Mouse (Mus musculus) kidney, adult 2 months (tissue): ENCODE data around the gene C130050O18Rik. TPM values are rescaled to one million over a fixed set of nuclear protein-coding genes. Genes with fewer than 3 reads are reported as not detected.

Source experiments
- DNase-seq: peaks from one replicate; pipeline ENCODE4 v3.0.0; 2021
- H3K27ac ChIP-seq: fragments of 200-500 bp; 2 replicates; pipeline ENCODE4 v1.5.1; 2012; ENCODE audit warnings: low read depth, low read length, control low read depth, inconsistent platforms; ENCODE audit not compliant: insufficient read depth
- H3K27me3 ChIP-seq: fragments of 200-500 bp; replicated peaks from 2 replicates; pipeline ENCODE4 v1.6.1; 2012; ENCODE audit warnings: mild to moderate bottlenecking, moderate library complexity, low read length, inconsistent platforms; ENCODE audit not compliant: control insufficient read depth, insufficient read depth
- H3K36me3 ChIP-seq: fragments of 200-500 bp; 2 replicates; pipeline ENCODE4 v1.6.1; 2012; ENCODE audit warnings: mild to moderate bottlenecking, moderate library complexity, low read length, inconsistent platforms; ENCODE audit not compliant: control insufficient read depth, insufficient read depth
- H3K4me1 ChIP-seq: fragments of 200-500 bp; 2 replicates; pipeline ENCODE4 v1.6.1; 2011; ENCODE audit warnings: low read length; ENCODE audit not compliant: control insufficient read depth, insufficient read depth
- H3K4me3 ChIP-seq: fragments of 200-500 bp; 2 replicates; pipeline ENCODE4 v1.5.1; 2011; ENCODE audit warnings: mild to moderate bottlenecking, low read depth, low read length, control low read depth; ENCODE audit not compliant: insufficient read depth
- CTCF ChIP-seq: fragments of 200-500 bp; conservative IDR thresholded peaks from 2 replicates; pipeline ENCODE4 v1.5.1; 2011; ENCODE audit warnings: low read depth, mild to moderate bottlenecking, control low read depth, low read length, moderate library complexity, mixed read lengths; ENCODE audit not compliant: insufficient read depth, insufficient read length
- POLR2A ChIP-seq: fragments of 200-500 bp; IDR thresholded peaks from one replicate; pipeline ENCODE4 v1.6.1; 2011; ENCODE audit warnings: low read depth, low read length, control low read depth
- WGBS: fragments of 180-500 bp; shearing (Covaris S2); methylation state at CpG from one replicate; pipeline ENCODE4 v1.1.7; 2018; 5-methylcytosine and 5-hydroxymethylcytosine counted together
- polyA plus RNA-seq: library from polyadenylated mRNA; depleted of rRNA; stranded (reverse); fragments of >200 nt; gene quantifications from 2 replicates; pipeline ENCODE4 v1.2.3, GENCODE M21; 2012

Gene C130050O18Rik
- polyA plus RNA-seq, 1 experiment, result 3.0 TPM

- DNase-seq, result no peak
- no peak overlapping the region for H3K4me3 ChIP-seq
- TF ChIP-seq CTCF (no peak), POLR2A (no peak)
- H3K27ac ChIP-seq, result no peak overlapping the region
- H3K27me3 ChIP-seq, result no peaks in the 10 kb centered on the region
- peaks cover 24% of the 10 kb centered on the region for H3K4me1 ChIP-seq
- no peaks in the 10 kb centered on the region for H3K36me3 ChIP-seq
- WGBS, result 86% methylated on average over 37 of the region's 37 CpGs
Measured at GRCm38 (mm10) chr5:139392219-139393196, 12.6 kb upstream of the C130050O18Rik start.

DNA sequence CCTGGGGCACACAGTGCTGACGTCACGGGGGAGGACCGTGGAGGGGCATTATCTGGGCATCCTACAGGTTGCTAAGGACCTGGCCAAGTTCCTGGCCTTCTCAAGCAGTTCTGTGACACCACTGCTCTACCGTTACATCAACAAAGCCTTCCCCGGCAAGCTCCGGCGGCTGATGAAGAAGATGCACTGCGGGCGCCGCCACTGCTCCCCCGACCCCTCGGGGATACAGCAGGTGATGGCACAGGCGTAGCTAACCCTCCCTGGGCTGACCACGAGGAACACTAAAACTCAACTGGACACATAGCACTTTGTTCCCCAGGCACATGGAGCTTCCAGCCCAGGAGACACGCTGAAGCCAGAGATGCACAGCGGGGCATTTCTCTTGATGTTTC is 11.9 kb upstream of the C130050O18Rik start:
- Histone ChIP-seq H3K27ac (no peak overlapping the region), H3K4me1 (peaks cover 21% of the 10 kb centered on the region), H3K36me3 (no peaks in the 10 kb centered on the region), H3K4me3 (no peak overlapping the region), H3K27me3 (no peaks in the 10 kb centered on the region)
- DNase-seq, result no peak
- TF ChIP-seq CTCF, result no peak
- TF ChIP-seq POLR2A, result no peak
- 88% methylated on average over 16 of the region's 16 CpGs for WGBS

- Histone ChIP-seq H3K4me1 (peaks cover 14% of the 10 kb centered on the region), H3K36me3 (no peaks in the 10 kb centered on the region), H3K27ac (no peak overlapping the region), H3K4me3 (no peak overlapping the region), H3K27me3 (no peaks in the 10 kb centered on the region)
- TF ChIP-seq CTCF, result no peak
- no peak for TF ChIP-seq POLR2A
- WGBS, result 47% methylated on average over 7 of the region's 7 CpGs
- no peak for DNase-seq
Measured at GRCm38 (mm10) chr5:139394399-139394798, 10.7 kb upstream of the C130050O18Rik start.

- 88% methylated on average over 4 of the region's 4 CpGs for WGBS
- TF ChIP-seq POLR2A, result no peak
- TF ChIP-seq CTCF, result no peak
Measured at GRCm38 (mm10) chr5:139395528-139395927, 9.6 kb upstream of the C130050O18Rik start.

DNA sequence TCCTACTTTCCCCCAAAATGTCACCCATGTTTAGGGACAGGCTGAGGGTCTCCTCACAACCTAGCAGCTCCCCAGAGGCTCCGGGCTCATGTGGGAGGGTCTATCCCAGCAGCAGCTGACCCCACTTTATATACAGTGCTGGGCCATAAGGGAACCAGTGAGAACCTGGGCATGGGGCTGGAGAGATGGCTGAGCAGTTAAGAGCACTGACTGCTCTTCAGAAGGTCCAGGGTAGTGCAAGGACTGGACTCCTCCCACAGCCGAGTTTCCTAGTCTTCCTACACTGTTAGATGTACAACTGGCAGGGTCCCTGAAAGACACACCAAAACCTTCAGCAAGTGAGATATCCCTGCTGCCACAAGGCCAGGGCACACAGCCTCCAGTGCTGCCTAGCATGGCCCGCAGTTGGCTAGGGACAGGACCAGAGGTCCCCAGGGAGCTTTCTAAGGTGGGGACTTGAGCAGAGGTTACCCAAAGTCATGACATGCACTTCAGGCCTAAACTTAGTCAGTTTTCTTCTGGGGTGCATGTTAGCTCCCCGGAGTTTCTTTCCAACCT is 7.6 kb upstream of the C130050O18Rik start:
- TF ChIP-seq CTCF (no peak), POLR2A (no peak)
- 80% methylated on average over 4 of the region's 4 CpGs for WGBS
- H3K36me3 ChIP-seq, result no peaks in the 10 kb centered on the region
- no peak overlapping the region for H3K4me3 ChIP-seq
- peaks cover 11% of the 10 kb centered on the region; the same call in 1 of the 2 replicates for H3K4me1 ChIP-seq
- no peak for DNase-seq
- H3K27ac ChIP-seq, result no peak overlapping the region
- H3K27me3 ChIP-seq, result no peaks in the 10 kb centered on the region

More at GRCm38 (mm10) chr5:139395528-139395927, 9.6 kb upstream of the C130050O18Rik start:
- DNase-seq, result no peak
- H3K27ac ChIP-seq, result no peak overlapping the region
- peaks cover 11% of the 10 kb centered on the region; the same call in 1 of the 2 replicates for H3K4me1 ChIP-seq
- no peak overlapping the region for H3K4me3 ChIP-seq
- no peaks in the 10 kb centered on the region for H3K36me3 ChIP-seq
- no peaks in the 10 kb centered on the region for H3K27me3 ChIP-seq

DNA sequence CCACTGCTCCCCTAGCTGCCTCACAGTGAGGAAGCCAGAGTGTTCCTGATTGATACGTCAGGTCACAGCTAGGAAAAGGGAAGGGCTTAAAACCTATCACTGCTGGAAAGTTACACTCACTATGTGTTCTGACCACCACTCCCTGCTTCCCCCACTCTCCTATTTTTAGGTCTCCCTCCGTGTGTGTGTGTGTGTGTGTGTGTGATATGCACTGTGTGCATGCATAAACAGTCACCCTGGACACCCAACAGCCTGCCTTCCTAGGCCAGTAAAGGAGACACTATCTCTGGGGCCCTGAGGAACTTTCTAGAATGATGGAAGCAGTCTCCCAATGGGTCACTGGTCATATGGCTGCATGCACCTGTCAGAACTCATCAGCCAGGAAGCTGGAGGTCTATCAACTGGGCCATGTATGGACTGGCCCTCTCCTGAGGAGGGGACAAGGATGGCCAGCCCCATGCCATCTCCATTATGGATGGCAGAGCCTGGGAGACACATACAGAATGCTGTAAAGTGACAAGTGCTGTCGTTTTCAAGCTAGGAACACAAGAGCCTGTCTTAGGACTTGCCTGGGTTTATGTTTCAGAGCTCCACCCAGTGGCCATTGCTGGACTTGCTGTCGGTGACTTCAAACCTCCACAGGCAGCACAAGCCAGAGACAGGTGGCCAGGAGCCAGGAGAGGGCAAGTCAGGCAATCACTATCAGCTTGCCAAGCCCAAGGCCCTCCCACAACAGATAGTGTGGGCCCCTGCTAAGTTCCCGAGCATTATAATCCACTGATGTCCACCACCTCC is 6.9 kb upstream of the C130050O18Rik start:
- TF ChIP-seq POLR2A (no peak), CTCF (peak; percentile 92)
- DNase-seq, result peak; percentile 97
- Histone ChIP-seq H3K4me3 (no peak overlapping the region), H3K27ac (no peak overlapping the region), H3K36me3 (no peaks in the 10 kb centered on the region), H3K27me3 (no peaks in the 10 kb centered on the region), H3K4me1 (peaks cover 11% of the 10 kb centered on the region; the same call in 1 of the 2 replicates)
- WGBS, result 20% methylated on average over 5 of the region's 5 CpGs

- Histone ChIP-seq H3K4me3 (no peak overlapping the region), H3K27me3 (no peaks in the 10 kb centered on the region), H3K27ac (no peak overlapping the region), H3K4me1 (peaks cover 11% of the 10 kb centered on the region; the same call in 1 of the 2 replicates), H3K36me3 (no peaks in the 10 kb centered on the region)
- TF ChIP-seq POLR2A (no peak), CTCF (no peak)
- no peak for DNase-seq
- WGBS, result 72% methylated on average over 5 of the region's 5 CpGs
Measured at GRCm38 (mm10) chr5:139398786-139399185, 6.3 kb upstream of the C130050O18Rik start.
